Comparison of ENCODE assay signal across 9 mouse cellular contexts in genomic region chr4:148654701-148655398, GRCm38 (mm10). TPM values are rescaled to one million over a fixed set of nuclear protein-coding genes. Genes with fewer than 3 reads are reported as not detected.
A peak's percentile ranks its signal among the peaks of the same experiment; 100 is the strongest.
DNase-seq lines count a peak whose midpoint lies in the region; ATAC-seq and TF ChIP-seq lines count a peak whose summit lies in the region.
"Had no signal": no experiment of that assay in that cellular context is flagged by ENCODE, and none has a peak within 500 bp of the region (broad histone marks: within the 10 kb centered on the region; RNA-seq: fewer than 3 reads in every experiment).

No protein-coding gene starts in this region.

- H3K4me1 ChIP-seq in midbrain, embryonic 14.5 days (ENCODE audit: control insufficient read depth, insufficient read depth, low read length), result no peaks in the 10 kb centered on the region
- H3K4me1 ChIP-seq in midbrain, embryonic 13.5 days (replicated peaks), result no peaks in the 10 kb centered on the region
- peaks cover 9% of the 10 kb centered on the region for H3K4me1 ChIP-seq in small intestine, adult 2 months (ENCODE audit: control insufficient read depth, insufficient read depth, insufficient read length, low read length)

- no peak for ATAC-seq in midbrain, embryonic 14.5 days (ENCODE audit: low FRiP score, low TSS enrichment)
- no peak for ATAC-seq in midbrain, embryonic 13.5 days

- H3K4me2 ChIP-seq in midbrain, embryonic 14.5 days (ENCODE audit: low read length), result no peak overlapping the region
- H3K4me2 ChIP-seq in midbrain, embryonic 13.5 days (replicated peaks), result no peak overlapping the region

- no peak overlapping the region for H3K9ac ChIP-seq in midbrain, embryonic 14.5 days (replicated peaks; ENCODE audit: low read length)
- no peak overlapping the region for H3K9ac ChIP-seq in midbrain, embryonic 13.5 days (replicated peaks)

- no peaks in the 10 kb centered on the region for H3K27me3 ChIP-seq in midbrain, embryonic 14.5 days (ENCODE audit: control insufficient read depth, insufficient read depth, low read length)
- H3K27me3 ChIP-seq in midbrain, embryonic 13.5 days, result 0 out of 2 replicates have a peak, but pooled peaks cover 3% of the 10 kb centered on the region
- H3K27me3 ChIP-seq in small intestine, adult 2 months (ENCODE audit: control insufficient read depth, insufficient read depth, low read length), result no peaks in the 10 kb centered on the region

- H3K36me3 ChIP-seq in midbrain, embryonic 14.5 days (ENCODE audit: control insufficient read depth, insufficient read depth, low read length), result no peaks in the 10 kb centered on the region
- H3K36me3 ChIP-seq in midbrain, embryonic 13.5 days, result no peaks in the 10 kb centered on the region
- H3K36me3 ChIP-seq in small intestine, adult 2 months (ENCODE audit: control insufficient read depth, insufficient read depth, low read length), result no peaks in the 10 kb centered on the region

- no peaks in the 10 kb centered on the region for H3K9me3 ChIP-seq in midbrain, embryonic 14.5 days (ENCODE audit: control insufficient read depth, low read length)
- no peaks in the 10 kb centered on the region for H3K9me3 ChIP-seq in midbrain, embryonic 13.5 days

- 88% methylated on average over 18 of the region's 18 CpGs for WGBS in midbrain, embryonic 14.5 days
- 89% methylated on average over 18 of the region's 18 CpGs for WGBS in midbrain, embryonic 13.5 days
- WGBS in small intestine, adult 2 months, result 90% methylated on average over 18 of the region's 18 CpGs

- H3K27ac ChIP-seq in midbrain, embryonic 14.5 days (replicated peaks; ENCODE audit: low read depth, low read length), result no peak overlapping the region
- H3K27ac ChIP-seq in midbrain, embryonic 13.5 days, result no peak overlapping the region
- H3K27ac ChIP-seq in small intestine, adult 2 months (ENCODE audit: insufficient read depth, low read depth, low read length), result no peak overlapping the region

- no peak overlapping the region for H3K4me3 ChIP-seq in midbrain, embryonic 14.5 days (replicated peaks; ENCODE audit: low read depth, low read length)
- H3K4me3 ChIP-seq in midbrain, embryonic 13.5 days (replicated peaks), result no peak overlapping the region
- H3K4me3 ChIP-seq in small intestine, adult 2 months (ENCODE audit: low read depth, low read length), result no peak overlapping the region

- peak; percentile 27 for DNase-seq in cerebellum, adult 11 months
- no peak for DNase-seq in cerebellum, adult 11-12 months
- peak; percentile 33 for DNase-seq in midbrain, embryonic 14.5 days
- DNase-seq in cerebellum, adult 9-10 months, result peak; percentile 36
- DNase-seq in kidney, postnatal 4 days, result peak; percentile 56 to 68
- no peak for DNase-seq in ovary, adult 18-20 months (ENCODE audit: low spot score)

- TF ChIP-seq CTCF in small intestine, adult 2 months (IDR thresholded peaks at IDR 0.05; ENCODE audit: extremely low read depth, insufficient read length, insufficient replicate concordance, low read depth, low read length), result peak; percentile 67; the same call in 1 of the 2 replicates

- TF ChIP-seq POLR2A in small intestine, adult 2 months (IDR thresholded peaks at IDR 0.05; ENCODE audit: low read depth, low read length), result no peak

RNA-seq across cellular contexts. Expression of gene Gm572, which starts 11.7 kb away (rescaled TPM):
- not detected in 2 replicates for polyA plus RNA-seq in midbrain, embryonic 14.5 days (2014; fragmentation: Nextera tagmentation; extraction: Ambion mirVana)
- not detected in 2 replicates for polyA plus RNA-seq in midbrain, embryonic 13.5 days (2015; fragmentation: Nextera tagmentation; extraction: Ambion mirVana)
- 0.08 TPM in 1 of 2 replicates, not detected in the other for polyA plus RNA-seq in small intestine, adult 2 months (2012; rRNA removed)
- polyA plus RNA-seq: intestine, embryonic 14.5 days had no signal

RNA-seq across cellular contexts. Expression of gene Tardbp, which starts 28.0 kb away (rescaled TPM):
- 105 and 106 TPM in 2 replicates for polyA plus RNA-seq in midbrain, embryonic 14.5 days (2014; fragmentation: Nextera tagmentation; extraction: Ambion mirVana)
- polyA plus RNA-seq in midbrain, embryonic 13.5 days (2015; fragmentation: Nextera tagmentation; extraction: Ambion mirVana), result 283 and 292 TPM in 2 replicates
- polyA plus RNA-seq in small intestine, adult 2 months (2012; rRNA removed), result 6.7 and 7.7 TPM in 2 replicates

RNA-seq across cellular contexts. Expression of gene Masp2, which starts 52.5 kb away (rescaled TPM):
- polyA plus RNA-seq in midbrain, embryonic 14.5 days (2014; fragmentation: Nextera tagmentation; extraction: Ambion mirVana), result 0.51 and 1.00 TPM in 2 replicates
- polyA plus RNA-seq in midbrain, embryonic 13.5 days (2015; fragmentation: Nextera tagmentation; extraction: Ambion mirVana), result 0.35 and 0.46 TPM in 2 replicates
- polyA plus RNA-seq in small intestine, adult 2 months (2012; rRNA removed), result 0.16 and 1.7 TPM in 2 replicates

Comparison
In these comparisons a context has a peak if more than half of its experiments do, and no peak if none do; other contexts are left out.
1. DNase-seq: peak in cerebellum, adult 11 months (single experiment), midbrain, embryonic 14.5 days (single experiment), cerebellum, adult 9-10 months (single experiment) and kidney, postnatal 4 days (2 of 2); none in cerebellum, adult 11-12 months (single experiment) and ovary, adult 18-20 months (single experiment).
2. RNA of gene Tardbp, which starts 28.0 kb away (polyA plus RNA-seq): 283 to 292 TPM in midbrain, embryonic 13.5 days and 105 to 106 TPM in midbrain, embryonic 14.5 days; 6.7 to 7.7 TPM in small intestine, adult 2 months; every median in the first group is over 10 times any median in the second.